Mouse (Mus musculus) MEL (cell line): ENCODE results near the gene Mmp13. TPM values are rescaled to one million over a fixed set of nuclear protein-coding genes. Genes with fewer than 3 reads are reported as not detected.
"Not testable (repeated sequence)": the region's sequence is repeated elsewhere in the genome, so short reads cannot be mapped to it uniquely, and the experiment has no call there.

Experiments used
- DNase-seq: peaks from one replicate; pipeline ENCODE4 v3.0.0; 2011; ENCODE audit warnings: low read depth, low spot score
- H3K27ac ChIP-seq: 2 replicates; pipeline ENCODE4 v1.5.1; 2012; ENCODE audit warnings: low read depth, mild to moderate bottlenecking, control low read depth, low read length, moderate library complexity; ENCODE audit not compliant: control insufficient read depth
- H3K27me3 ChIP-seq, 2 experiments: fragments of 150-350 bp in 1 of 2; sonication (generic) in 1 of 2; 2 replicates each; pipeline ENCODE4 v1.6.1; 2012; ENCODE audit warnings: low read length in 2 of 2, mild to moderate bottlenecking in 2 of 2, improper control_type of control experiment in 1 of 2, moderate library complexity in 1 of 2; ENCODE audit not compliant: insufficient read depth in 2 of 2, control insufficient read depth in 1 of 2
- H3K36me3 ChIP-seq, 2 experiments: 2 replicates each; pipeline ENCODE4 v1.6.1; 2012 to 2014; ENCODE audit warnings: low read length in 2 of 2, improper control_type of control experiment in 1 of 2, inconsistent platforms in 1 of 2, mild to moderate bottlenecking in 1 of 2; ENCODE audit not compliant: insufficient read depth in 2 of 2, control insufficient read depth in 1 of 2
- H3K4me1 ChIP-seq, 2 experiments: fragments of 150-350 bp in 1 of 2; sonication (generic) in 1 of 2; 2 replicates each; pipeline ENCODE4 v1.6.1; 2012; ENCODE audit warnings: low read length in 2 of 2, improper control_type of control experiment in 1 of 2, mild to moderate bottlenecking in 1 of 2; ENCODE audit not compliant: insufficient read depth in 2 of 2, control insufficient read depth in 1 of 2
- H3K4me3 ChIP-seq, 2 experiments: fragments of 150-350 bp in 1 of 2; sonication (generic) in 1 of 2; 2 replicates each; pipeline ENCODE4 v1.5.1; 2012; ENCODE audit warnings: low read depth in 2 of 2, low read length in 2 of 2, mild to moderate bottlenecking in 2 of 2, moderate library complexity in 2 of 2, control low read depth in 1 of 2, improper control_type of control experiment in 1 of 2; ENCODE audit not compliant: control insufficient read depth in 1 of 2, insufficient read depth in 1 of 2
- H3K79me2 ChIP-seq: 2 replicates; pipeline ENCODE4 v1.6.1; 2012; ENCODE audit warnings: mild to moderate bottlenecking, low read length, moderate library complexity; ENCODE audit not compliant: control insufficient read depth, poor library complexity, insufficient read depth
- H3K9ac ChIP-seq: 2 replicates; pipeline ENCODE4 v1.6.1; 2012; ENCODE audit warnings: low read depth, mild to moderate bottlenecking, control low read depth, low read length, moderate library complexity; ENCODE audit not compliant: control insufficient read depth, poor library complexity, severe bottlenecking
- H3K9me3 ChIP-seq: fragments of 150-350 bp; sonication (generic); replicated peaks from 2 replicates; pipeline ENCODE4 v1.6.1; 2012; ENCODE audit warnings: mild to moderate bottlenecking, low read length, improper control_type of control experiment, moderate library complexity; ENCODE audit not compliant: insufficient read depth
- HCFC1 ChIP-seq: IDR thresholded peaks from 2 replicates; pipeline ENCODE4 v1.6.1; 2012; ENCODE audit warnings: low read depth, mild to moderate bottlenecking, inconsistent platforms, low read length, improper control_type of control experiment, moderate library complexity
- JUND ChIP-seq: IDR thresholded peaks from 2 replicates; pipeline ENCODE4 v1.6.1; 2011; ENCODE audit warnings: low read depth, mild to moderate bottlenecking, improper control_type of control experiment, low read length
- KAT2A ChIP-seq: conservative IDR thresholded peaks from 2 replicates; pipeline ENCODE4 v1.6.1; 2012; ENCODE audit warnings: low read depth, low read length, improper control_type of control experiment, inconsistent platforms
- MAFK ChIP-seq: IDR thresholded peaks from 2 replicates; pipeline ENCODE4 v1.6.1; 2011; ENCODE audit warnings: low read depth, mild to moderate bottlenecking, low read length, improper control_type of control experiment, borderline replicate concordance
- MEF2A ChIP-seq: IDR thresholded peaks from 2 replicates; pipeline ENCODE4 v1.6.1; 2014; ENCODE audit warnings: low read depth, mild to moderate bottlenecking, inconsistent platforms, low read length, improper control_type of control experiment; ENCODE audit not compliant: poor library complexity, insufficient replicate concordance, severe bottlenecking; ENCODE audit errors: extremely low read depth
- MYC ChIP-seq: IDR thresholded peaks from 2 replicates; pipeline ENCODE4 v1.6.1; 2011; ENCODE audit warnings: low read depth, mild to moderate bottlenecking, low read length, improper control_type of control experiment, moderate library complexity
- NRF1 ChIP-seq: IDR thresholded peaks from 2 replicates; pipeline ENCODE4 v1.6.1; 2014; ENCODE audit warnings: low read depth, mild to moderate bottlenecking, inconsistent platforms, low read length, improper control_type of control experiment, moderate library complexity; ENCODE audit not compliant: poor library complexity, insufficient read depth, severe bottlenecking
- POLR2AphosphoS2 ChIP-seq: IDR thresholded peaks from 2 replicates; pipeline ENCODE4 v1.6.1; 2011; ENCODE audit warnings: low read length, improper control_type of control experiment
- RCOR1 ChIP-seq: IDR thresholded peaks from 2 replicates; pipeline ENCODE4 v1.6.1; 2012; ENCODE audit warnings: low read depth, mild to moderate bottlenecking, inconsistent platforms, low read length, improper control_type of control experiment
- SIN3A ChIP-seq: IDR thresholded peaks from 2 replicates; pipeline ENCODE4 v1.6.1; 2012; ENCODE audit warnings: low read length, improper control_type of control experiment, inconsistent platforms
- SMC3 ChIP-seq: IDR thresholded peaks from 2 replicates; pipeline ENCODE4 v1.6.1; 2011; ENCODE audit warnings: low read depth, low read length, improper control_type of control experiment
- ZC3H11A ChIP-seq: IDR thresholded peaks from 2 replicates; pipeline ENCODE4 v1.6.1; 2012; ENCODE audit warnings: low read depth, mild to moderate bottlenecking, inconsistent platforms, low read length, improper control_type of control experiment
- ZNF384 ChIP-seq: IDR thresholded peaks from 2 replicates; pipeline ENCODE4 v1.6.1; 2012; ENCODE audit warnings: low read depth, mild to moderate bottlenecking, inconsistent platforms, low read length, improper control_type of control experiment
- polyA plus RNA-seq, 2 experiments: library from polyadenylated mRNA; stranded (reverse) in 1 of 2; unstranded in 1 of 2; fragments of >175 nt in 1 of 2; fragments of >200 nt in 1 of 2; gene quantifications; 2 replicates each; pipeline versions ENCODE4 v1.2.1 to v1.2.4; 2012; ENCODE audit warnings: low replicate concordance in 2 of 2, low read depth in 1 of 2; ENCODE audit not compliant: insufficient read length in 2 of 2, insufficient read depth in 1 of 2, missing spikeins in 1 of 2
- total RNA-seq: library from RNA; depleted of rRNA; stranded (reverse); fragments of 300-350 nt; gene quantifications from 2 replicates; pipeline ENCODE4 v1.2.3, GENCODE M21; 2012

The Mmp13 gene
- total and polyA plus RNA-seq, 3 experiments: not detected

GRCm38 (mm10) chr9:7282565-7283302 lies 10.4 kb downstream of the Mmp13 start:
- H3K4me3 ChIP-seq: no peak overlapping the region
- H3K79me2 ChIP-seq: no peaks in the 10 kb centered on the region
- TF ChIP-seq ZNF384 (no peak), MAFK (no peak), POLR2AphosphoS2 (no peak), SMC3 (no peak), KAT2A (no peak)
- DNase-seq: no peak
- no peak overlapping the region for H3K27ac ChIP-seq
- H3K36me3 ChIP-seq: no peaks in the 10 kb centered on the region
- peaks cover 0 to 4% of the 10 kb centered on the region in 2 experiments; a peak in 2 of 4 replicates for H3K27me3 ChIP-seq
- H3K4me1 ChIP-seq: no peaks in the 10 kb centered on the region
- no peaks in the 10 kb centered on the region for H3K9me3 ChIP-seq
- H3K9ac ChIP-seq: no peak overlapping the region

GRCm38 (mm10) chr9:7283303-7283684 lies 11.0 kb downstream of the Mmp13 start:
- H3K27ac ChIP-seq, H3K27me3 ChIP-seq, DNase-seq, H3K36me3 ChIP-seq, H3K79me2 ChIP-seq, H3K4me3 ChIP-seq, H3K9me3 ChIP-seq, H3K4me1 ChIP-seq, H3K9ac ChIP-seq: not testable (repeated sequence)

DNA sequence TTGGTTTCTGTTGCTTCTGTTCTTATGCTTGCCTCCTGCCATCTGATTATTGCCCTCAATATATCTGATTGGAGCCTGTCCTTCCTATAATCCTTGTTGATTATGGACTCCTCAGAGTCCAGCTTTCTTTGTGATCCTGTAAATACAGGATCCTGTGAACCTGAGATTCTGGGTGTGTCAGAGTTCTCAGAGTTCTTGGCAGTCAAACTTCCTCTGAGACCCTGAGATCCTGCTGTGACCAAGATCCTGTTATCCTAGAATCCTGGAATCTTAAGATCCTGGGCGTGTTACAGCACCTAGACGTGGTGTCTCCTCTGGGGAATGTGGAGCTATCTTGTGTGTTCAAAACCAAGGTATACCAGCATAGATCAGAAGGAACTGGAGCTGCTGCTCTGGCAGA lies 17.2 kb downstream of the Mmp13 start:
- TF ChIP-seq JUND (no peak), ZC3H11A (no peak), RCOR1 (no peak), POLR2AphosphoS2 (no peak), MYC (no peak), HCFC1 (no peak), NRF1 (no peak), MEF2A (no peak), SIN3A (no peak)
- no peak for DNase-seq
- peaks cover 0 to 2% of the 10 kb centered on the region in 2 experiments; a peak in 2 of 4 replicates for H3K27me3 ChIP-seq
- H3K79me2 ChIP-seq: no peaks in the 10 kb centered on the region
- H3K9ac ChIP-seq: no peak overlapping the region
- no peak overlapping the region for H3K27ac ChIP-seq
- H3K4me3 ChIP-seq: no peak overlapping the region
- H3K9me3 ChIP-seq: no peaks in the 10 kb centered on the region
- H3K4me1 ChIP-seq: no peaks in the 10 kb centered on the region
- no peaks in the 10 kb centered on the region for H3K36me3 ChIP-seq
